ENCODE assay signal across 9 mouse cellular contexts in the genomic region with DNA sequence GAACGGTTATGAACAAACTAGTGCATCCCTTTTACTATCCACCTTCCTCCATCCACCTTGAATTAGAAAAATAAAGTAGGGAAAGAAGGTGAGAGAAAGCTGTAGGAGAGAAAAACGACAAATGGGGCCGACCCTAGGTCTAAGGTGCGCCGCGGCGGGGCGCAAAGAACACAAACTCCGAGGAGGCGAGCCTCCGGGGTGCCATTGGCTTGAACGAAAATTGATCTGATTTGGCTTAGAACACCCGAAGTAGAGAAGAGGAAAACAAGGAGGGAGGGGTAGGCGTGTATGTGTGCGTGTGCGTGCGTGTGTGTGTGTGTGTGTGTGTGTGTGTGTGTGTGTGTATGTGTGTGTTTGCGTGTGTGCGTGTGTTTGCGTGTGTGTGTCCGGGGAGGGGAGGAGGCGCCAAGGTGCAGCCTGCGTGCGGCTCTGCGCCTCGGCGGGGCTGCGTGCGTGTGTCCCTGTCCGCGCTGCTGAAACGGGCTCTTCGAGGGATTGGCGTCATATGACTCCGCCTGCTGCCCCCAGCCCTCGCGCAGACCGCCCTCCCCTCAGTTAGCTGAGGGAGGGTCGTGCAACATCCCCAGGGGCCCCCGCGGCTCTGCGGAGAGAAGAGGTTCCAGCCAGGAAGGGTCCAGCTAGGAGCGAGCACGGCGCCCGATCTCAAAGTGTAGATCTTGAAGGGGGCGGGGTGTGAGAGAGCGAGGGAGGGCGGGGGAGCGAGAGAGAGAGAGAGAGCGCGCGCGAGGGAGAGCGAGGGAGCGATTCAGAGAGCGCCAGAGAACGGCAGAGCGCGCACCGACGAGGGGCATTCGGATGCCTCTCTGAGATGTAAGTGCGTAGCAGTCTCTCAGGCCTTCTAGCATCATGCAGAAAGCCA. TPM values are rescaled to one million over a fixed set of nuclear protein-coding genes. Genes with fewer than 3 reads are reported as not detected.
A peak's percentile ranks its signal among the peaks of the same experiment; 100 is the strongest.
DNase-seq lines count a peak whose midpoint lies in the region; ATAC-seq and TF ChIP-seq lines count a peak whose summit lies in the region.
"Had no signal": no experiment of that assay in that cellular context is flagged by ENCODE, and none has a peak within 500 bp of the region (broad histone marks: within the 10 kb centered on the region; RNA-seq: fewer than 3 reads in every experiment).

TSS of gene Rasgrf1 (plus strand) at position 778 of the 880 bp plus-strand sequence.

- H3K27me3 ChIP-seq in liver, postnatal 0 days (ENCODE audit: insufficient read depth, low read length): peaks cover 71% of the 10 kb centered on the region

- peak; percentile 44 for DNase-seq in kidney, postnatal 10 days
- DNase-seq in kidney, adult 11 months: no peak
- peak; percentile 55 for DNase-seq in cerebellum, adult 8-10 months
- DNase-seq in frontal cortex, adult 2 months (ENCODE audit: extremely low spot score in 1 of 2, low spot score in 1 of 2): peak in 1 of 2 experiments; percentile 74
- DNase-seq in layer of hippocampus, adult 2 months (ENCODE audit: low spot score in 2 of 2): peak; percentile 67 to 73
- no peak for DNase-seq in liver, postnatal 0 days
- DNase-seq in right cerebral cortex, postnatal 25 days: peak; percentile 78
- DNase-seq in gastrocnemius, postnatal 36 days: no peak

- peak within 1 kb of the TSS; percentile 98 for H3K27ac ChIP-seq in layer of hippocampus, adult 2 months
- H3K27ac ChIP-seq in liver, postnatal 0 days (ENCODE audit: low read depth): no peak within 1 kb of the TSS

- WGBS in liver, postnatal 0 days (ENCODE audit: insufficient replicate concordance): under 1% methylated on average over 51 of the region's 64 CpGs

- no peaks in the 10 kb centered on the region for H3K36me3 ChIP-seq in liver, postnatal 0 days (replicated peaks; ENCODE audit: insufficient read depth, low read length)

- no peaks in the 10 kb centered on the region for H3K9me3 ChIP-seq in liver, postnatal 0 days (ENCODE audit: low read length)

- TF ChIP-seq CTCF in layer of hippocampus, adult 2 months (conservative IDR thresholded peaks at IDR 0.05): no peak
- no peak for TF ChIP-seq CTCF in liver, postnatal 0 days (IDR thresholded peaks at IDR 0.05; ENCODE audit: low read depth)

- no peak for ATAC-seq in liver, postnatal 0 days

- intact Hi-C loops in gastrocnemius, postnatal 36 days (cut with DNase I): no loop called here

- H3K4me3 ChIP-seq in layer of hippocampus, adult 2 months: peak within 1 kb of the TSS; percentile 83
- peak within 1 kb of the TSS; percentile 25 for H3K4me3 ChIP-seq in liver, postnatal 0 days (ENCODE audit: low read depth, low read length)

- no peak within 1 kb of the TSS for H3K9ac ChIP-seq in liver, postnatal 0 days (replicated peaks)

- TF ChIP-seq EP300 in liver, postnatal 0 days (IDR thresholded peaks at IDR 0.05; ENCODE audit: low read depth): no peak

- peak within 1 kb of the TSS; percentile 56 for H3K4me2 ChIP-seq in liver, postnatal 0 days (ENCODE audit: low read depth, low read length)

- H3K4me1 ChIP-seq in liver, postnatal 0 days (ENCODE audit: insufficient read depth): peaks cover 6% of the 10 kb centered on the region

RNA-seq across cellular contexts. Expression of gene Rasgrf1, which starts in this region (rescaled TPM):
- 166 and 173 TPM in 2 replicates for polyA plus RNA-seq in frontal cortex, adult 2 months (2012; rRNA removed)
- total RNA-seq in layer of hippocampus, adult 2 months (2021): 100 to 1,000 TPM; 480 to 498 TPM
- polyA plus RNA-seq in liver, postnatal 0 days (2015; fragmentation: Nextera tagmentation; extraction: Ambion mirVana): 0.05 TPM in 1 of 2 replicates, not detected in the other
- not detected for total RNA-seq in gastrocnemius, postnatal 36 days (2021)
- total RNA-seq: MEL had no signal

Comparison
In these comparisons a context has a peak if more than half of its experiments do, and no peak if none do; other contexts are left out.
1. RNA of gene Rasgrf1 (total RNA-seq): 480 to 498 TPM in layer of hippocampus, adult 2 months; not detected in gastrocnemius, postnatal 36 days; every median in the first group is over 100 times any median in the second.
2. RNA of gene Rasgrf1 (polyA plus RNA-seq): 166 to 173 TPM in frontal cortex, adult 2 months; 0.05 TPM in liver, postnatal 0 days; every median in the first group is over 100 times any median in the second.
3. DNase-seq: peak in kidney, postnatal 10 days (single experiment), cerebellum, adult 8-10 months (single experiment), layer of hippocampus, adult 2 months (2 of 2) and right cerebral cortex, postnatal 25 days (single experiment); none in kidney, adult 11 months (single experiment), liver, postnatal 0 days (single experiment) and gastrocnemius, postnatal 36 days (0 of 2).